Mouse (Mus musculus) kidney, embryonic 14.5 days (tissue): ENCODE data around the gene Otog. TPM values are rescaled to one million over a fixed set of nuclear protein-coding genes. Genes with fewer than 3 reads are reported as not detected.
A peak's percentile ranks its signal among the peaks of the same experiment; 100 is the strongest.

Experiments used
- ATAC-seq: fragments of 200-750 bp; cut with Nextera tagmentation; 2 replicates; pipeline ENCODE4 v1.8.0; 2017; ENCODE audit warnings: moderate number of reproducible peaks, mild to moderate bottlenecking, moderate TSS enrichment, moderate library complexity; ENCODE audit not compliant: low FRiP score, low TSS enrichment
- H3K27ac ChIP-seq: fragments of 300-500 bp; sonication (generic); 2 replicates; pipeline ENCODE4 v1.5.1; 2014; ENCODE audit warnings: low read depth, mild to moderate bottlenecking, low read length, moderate library complexity, mixed read lengths
- H3K27me3 ChIP-seq: fragments of 300-500 bp; sonication (generic); 2 replicates; pipeline ENCODE4 v1.6.1; 2014; ENCODE audit warnings: mild to moderate bottlenecking, low read length; ENCODE audit not compliant: control insufficient read depth, insufficient read depth
- H3K36me3 ChIP-seq: fragments of 300-500 bp; sonication (generic); 2 replicates; pipeline ENCODE4 v1.6.1; 2014; ENCODE audit warnings: low read length, mixed read lengths; ENCODE audit not compliant: control insufficient read depth, insufficient read depth
- H3K4me1 ChIP-seq: fragments of 300-500 bp; sonication (generic); 2 replicates; pipeline ENCODE4 v1.6.1; 2014; ENCODE audit warnings: low read length, mixed read lengths; ENCODE audit not compliant: control insufficient read depth, insufficient read depth
- H3K4me2 ChIP-seq: fragments of 300-500 bp; sonication (generic); replicated peaks from 2 replicates; pipeline ENCODE4 v1.6.1; 2014; ENCODE audit warnings: low read depth, mild to moderate bottlenecking, low read length
- H3K4me3 ChIP-seq: fragments of 300-500 bp; sonication (generic); 2 replicates; pipeline ENCODE4 v1.5.1; 2014; ENCODE audit warnings: mild to moderate bottlenecking, low read length
- H3K9ac ChIP-seq: fragments of 300-500 bp; sonication (generic); 2 replicates; pipeline ENCODE4 v1.6.1; 2014; ENCODE audit warnings: low read depth, mild to moderate bottlenecking, low read length, moderate library complexity
- H3K9me3 ChIP-seq: fragments of 300-500 bp; sonication (generic); 2 replicates; pipeline ENCODE4 v1.6.1; 2016; ENCODE audit warnings: low read length; ENCODE audit not compliant: control insufficient read depth
- WGBS: fragments of 180-500 bp; shearing (Covaris S2); extraction: QIAGEN DNeasy Blood & Tissue Kit; methylation state at CpG from one replicate; pipeline ENCODE4 v1.1.7; 2014; 5-methylcytosine and 5-hydroxymethylcytosine counted together
- polyA plus RNA-seq: library from polyadenylated mRNA; unstranded; fragments of >200 nt; fragmentation: Nextera tagmentation; extraction: Ambion mirVana; gene quantifications from 2 replicates; pipeline ENCODE4 v1.2.1, GENCODE M21; 2014

Gene Otog
- polyA plus RNA-seq, 1 experiment from 2014 or later, result 0.03 TPM

GRCm38 (mm10) chr7:46218415-46218814, 22.4 kb upstream of the Otog start:
- WGBS, result 6% methylated on average over 11 of the region's 11 CpGs

GRCm38 (mm10) chr7:46220591-46221129, 20.1 kb upstream of the Otog start:
- H3K4me1 ChIP-seq, result no peaks in the 10 kb centered on the region
- no peak overlapping the region for H3K4me3 ChIP-seq
- H3K36me3 ChIP-seq, result no peaks in the 10 kb centered on the region
- no peak overlapping the region for H3K9ac ChIP-seq
- H3K4me2 ChIP-seq, result no peak overlapping the region
- H3K27ac ChIP-seq, result no peak overlapping the region
- no peak for ATAC-seq
- H3K27me3 ChIP-seq, result no peaks in the 10 kb centered on the region
- no peaks in the 10 kb centered on the region for H3K9me3 ChIP-seq
- WGBS, result 66% methylated on average over 8 of the region's 8 CpGs

More at GRCm38 (mm10) chr7:46218415-46218814, 22.4 kb upstream of the Otog start:
- Histone ChIP-seq H3K27ac (no peak overlapping the region), H3K4me3 (no peak overlapping the region), H3K36me3 (no peaks in the 10 kb centered on the region), H3K9ac (no peak overlapping the region), H3K27me3 (no peaks in the 10 kb centered on the region), H3K9me3 (no peaks in the 10 kb centered on the region), H3K4me1 (no peaks in the 10 kb centered on the region), H3K4me2 (no peak overlapping the region)
- ATAC-seq, result peak; percentile 87

- no peak overlapping the region for H3K4me3 ChIP-seq
- H3K9me3 ChIP-seq, result no peaks in the 10 kb centered on the region
- no peak for ATAC-seq
- H3K27ac ChIP-seq, result no peak overlapping the region
- no peaks in the 10 kb centered on the region for H3K27me3 ChIP-seq
- H3K4me2 ChIP-seq, result no peak overlapping the region
- H3K4me1 ChIP-seq, result no peaks in the 10 kb centered on the region
- H3K9ac ChIP-seq, result no peak overlapping the region
- WGBS, result 31% methylated on average over 7 of the region's 7 CpGs
- H3K36me3 ChIP-seq, result no peaks in the 10 kb centered on the region
Observed at GRCm38 (mm10) chr7:46226253-46226652, 14.5 kb upstream of the Otog start.

DNA sequence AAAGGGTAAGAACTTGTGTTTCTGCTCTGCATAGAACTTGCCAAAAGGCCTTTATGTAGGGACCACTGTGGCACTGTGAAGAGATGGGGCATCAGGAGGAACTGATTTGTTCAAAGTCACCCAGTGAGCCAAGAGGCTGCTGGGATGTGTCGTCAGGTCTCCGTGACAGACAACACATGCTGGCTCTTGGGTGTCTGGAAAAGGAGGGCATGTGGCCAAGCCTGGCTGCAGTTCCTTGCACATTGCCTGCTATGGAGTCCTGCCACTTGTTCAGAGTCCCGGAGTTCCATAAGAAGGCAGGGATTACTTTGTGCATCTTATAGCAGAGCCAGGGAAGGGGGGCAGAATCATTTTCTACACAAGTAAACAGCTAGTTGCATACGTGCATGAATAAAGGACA, 13.9 kb upstream of the Otog start:
- no peaks in the 10 kb centered on the region for H3K9me3 ChIP-seq
- no peaks in the 10 kb centered on the region for H3K4me1 ChIP-seq
- no peaks in the 10 kb centered on the region for H3K36me3 ChIP-seq
- H3K4me3 ChIP-seq, result no peak overlapping the region
- no peak overlapping the region for H3K27ac ChIP-seq
- no peak overlapping the region for H3K4me2 ChIP-seq
- H3K9ac ChIP-seq, result no peak overlapping the region
- no peaks in the 10 kb centered on the region for H3K27me3 ChIP-seq
- 74% methylated on average over 4 of the region's 4 CpGs for WGBS
- ATAC-seq, result no peak

DNA sequence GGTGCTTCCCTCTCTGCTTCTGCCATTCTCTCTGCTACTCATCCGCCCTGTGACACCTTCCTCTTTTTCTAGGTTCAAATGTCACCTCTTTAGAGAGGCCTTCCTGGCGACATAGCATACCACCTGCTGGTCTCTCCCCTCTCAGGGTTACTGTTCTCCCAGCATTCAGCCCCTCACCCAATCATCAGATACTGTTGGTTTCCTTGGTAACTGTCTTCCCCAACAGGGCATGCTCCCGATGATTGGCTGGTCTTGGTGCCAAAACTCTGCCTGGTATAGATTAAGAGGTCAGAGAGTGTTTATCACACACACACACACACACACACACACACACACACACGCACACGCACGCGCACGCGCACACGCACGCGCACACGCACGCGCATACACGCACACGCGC, 4.8 kb upstream of the Otog start:
- H3K4me2 ChIP-seq, result no peak overlapping the region; the same call in 1 of the 2 replicates
- H3K27me3 ChIP-seq, result no peaks in the 10 kb centered on the region
- H3K4me1 ChIP-seq, result peaks cover 8% of the 10 kb centered on the region; the same call in 1 of the 2 replicates
- H3K9me3 ChIP-seq, result no peaks in the 10 kb centered on the region
- 64% methylated on average over 18 of the region's 18 CpGs for WGBS
- no peaks in the 10 kb centered on the region for H3K36me3 ChIP-seq
- no peak overlapping the region for H3K4me3 ChIP-seq
- no peak for ATAC-seq
- no peak overlapping the region for H3K9ac ChIP-seq
- H3K27ac ChIP-seq, result no peak overlapping the region

DNA sequence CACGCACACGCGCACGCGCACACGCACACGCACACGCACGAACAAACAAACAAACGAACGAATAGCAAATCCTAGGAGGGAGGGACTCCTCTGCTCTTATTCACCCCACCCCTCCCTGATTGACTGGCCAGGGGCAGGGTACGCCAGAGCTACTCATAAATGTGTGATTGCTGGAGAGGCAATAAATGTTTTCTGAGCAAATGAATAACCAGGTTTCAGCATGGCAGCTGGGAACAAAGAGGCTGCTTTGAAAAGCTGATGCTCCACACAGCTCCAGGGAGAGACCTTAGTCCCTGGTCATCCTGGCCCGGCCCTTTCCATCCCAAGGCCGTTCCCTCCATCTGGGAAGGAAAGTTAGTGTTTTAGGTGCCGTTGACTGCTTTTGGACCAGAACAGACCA, 4.4 kb upstream of the Otog start:
- Histone ChIP-seq H3K27ac (no peak overlapping the region), H3K4me2 (no peak overlapping the region; the same call in 1 of the 2 replicates), H3K9ac (peak overlapping the region; percentile 31; the same call in 1 of the 2 replicates), H3K4me3 (no peak overlapping the region), H3K9me3 (no peaks in the 10 kb centered on the region), H3K4me1 (peaks cover 8% of the 10 kb centered on the region; the same call in 1 of the 2 replicates), H3K36me3 (no peaks in the 10 kb centered on the region), H3K27me3 (no peaks in the 10 kb centered on the region)
- WGBS, result 68% methylated on average over 15 of the region's 15 CpGs
- ATAC-seq, result 0 out of 2 replicates have a peak, but pooled peaks have one; percentile 28

GRCm38 (mm10) chr7:46237192-46237591, 3.6 kb upstream of the Otog start:
- Histone ChIP-seq H3K36me3 (no peaks in the 10 kb centered on the region), H3K4me1 (peaks cover 8% of the 10 kb centered on the region; the same call in 1 of the 2 replicates), H3K9ac (no peak overlapping the region), H3K27me3 (no peaks in the 10 kb centered on the region), H3K9me3 (no peaks in the 10 kb centered on the region), H3K4me2 (0 out of 2 replicates have a peak overlapping the region, but pooled peaks have one; percentile 11), H3K4me3 (no peak overlapping the region), H3K27ac (peak overlapping the region; percentile 17; the same call in 1 of the 2 replicates)
- peak; percentile 40; the same call in 1 of the 2 replicates for ATAC-seq
- WGBS, result 35% methylated on average over 7 of the region's 7 CpGs

DNA sequence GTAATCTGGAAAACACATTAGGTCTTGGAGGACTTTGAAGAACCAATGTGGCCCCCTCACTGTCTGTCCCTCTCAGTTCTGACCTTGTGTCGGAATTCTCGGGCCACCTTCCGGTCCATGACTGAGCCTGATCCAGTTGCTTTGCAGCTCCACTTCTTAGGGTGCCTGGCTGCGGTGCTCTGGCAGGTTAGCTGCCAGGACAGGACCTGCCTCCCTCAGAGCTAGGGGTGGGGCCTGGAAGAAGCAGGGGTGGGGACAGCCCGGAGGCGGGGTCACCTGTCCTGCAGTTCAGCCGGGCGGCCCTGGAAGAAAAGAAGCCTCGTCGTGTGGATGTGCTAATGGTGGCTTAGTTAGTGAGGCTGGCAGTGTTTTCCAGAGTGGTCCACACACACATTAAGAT, 2.4 kb upstream of the Otog start, which contains the start of gene Ush1c:
Gene Ush1c (minus strand): TSS at position 158 of the 400 bp plus-strand sequence.
- Histone ChIP-seq H3K9me3 (no peaks in the 10 kb centered on the region), H3K4me1 (peaks cover 8% of the 10 kb centered on the region; the same call in 1 of the 2 replicates), H3K4me2 (peak within 1 kb of the TSS; percentile 11; the same call in 1 of the 2 replicates), H3K27me3 (no peaks in the 10 kb centered on the region), H3K27ac (peak within 1 kb of the TSS; percentile 17; the same call in 1 of the 2 replicates), H3K36me3 (no peaks in the 10 kb centered on the region), H3K4me3 (peak within 1 kb of the TSS; percentile 0; the same call in 1 of the 2 replicates), H3K9ac (no peak within 1 kb of the TSS)
- 19% methylated on average over 10 of the region's 10 CpGs for WGBS
- ATAC-seq, result peak; percentile 47

DNA sequence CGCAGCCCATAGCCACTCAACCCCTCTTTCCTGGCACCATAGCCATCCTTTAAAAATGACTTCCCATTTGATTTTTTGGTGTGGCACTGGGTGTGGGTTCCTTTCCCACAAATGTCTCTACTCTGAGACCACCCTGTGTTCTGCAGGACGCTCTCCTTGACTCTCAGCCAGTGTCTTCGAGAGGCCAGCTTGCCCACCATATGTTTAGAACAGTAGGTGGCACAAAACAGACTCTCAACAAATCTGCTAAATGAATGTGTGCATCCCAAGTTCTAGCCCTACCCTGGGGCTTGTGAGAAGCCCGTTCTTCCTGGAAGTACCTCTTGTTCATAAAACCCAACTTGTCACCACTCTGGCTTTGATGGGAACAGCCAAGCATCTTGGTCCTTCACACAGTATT, 696 bp upstream of the Otog start:
- WGBS, result 92% methylated on average over 4 of the region's 4 CpGs
- H3K9me3 ChIP-seq, result no peaks in the 10 kb centered on the region
- no peak overlapping the region for H3K27ac ChIP-seq
- no peak for ATAC-seq
- H3K27me3 ChIP-seq, result no peaks in the 10 kb centered on the region
- H3K4me3 ChIP-seq, result no peak overlapping the region
- no peak overlapping the region for H3K4me2 ChIP-seq
- H3K36me3 ChIP-seq, result no peaks in the 10 kb centered on the region
- H3K4me1 ChIP-seq, result peaks cover 8% of the 10 kb centered on the region; the same call in 1 of the 2 replicates
- no peak overlapping the region for H3K9ac ChIP-seq
